Mouse (Mus musculus) stomach, postnatal 0 days (tissue): ENCODE results near the gene Tbcel.

ENCODE experiments used
- CTCF ChIP-seq: IDR thresholded peaks from 2 replicates; pipeline ENCODE4 v1.5.1; 2016; ENCODE audit warnings: antibody characterized with exemption, low read depth, mild to moderate bottlenecking, moderate library complexity
- EP300 ChIP-seq: optimal IDR thresholded peaks from 2 replicates; pipeline ENCODE3; 2016; ENCODE audit warnings: antibody characterized with exemption

GRCm38 (mm10) chr9:42442100-42442499, 65.5 kb downstream of the Tbcel start:
- TF ChIP-seq CTCF (no peak), EP300 (no peak)
